Mouse (Mus musculus): ENCODE data around the gene Scn7a.
A peak's percentile ranks its signal among the peaks of the same experiment; 100 is the strongest.

DNA sequence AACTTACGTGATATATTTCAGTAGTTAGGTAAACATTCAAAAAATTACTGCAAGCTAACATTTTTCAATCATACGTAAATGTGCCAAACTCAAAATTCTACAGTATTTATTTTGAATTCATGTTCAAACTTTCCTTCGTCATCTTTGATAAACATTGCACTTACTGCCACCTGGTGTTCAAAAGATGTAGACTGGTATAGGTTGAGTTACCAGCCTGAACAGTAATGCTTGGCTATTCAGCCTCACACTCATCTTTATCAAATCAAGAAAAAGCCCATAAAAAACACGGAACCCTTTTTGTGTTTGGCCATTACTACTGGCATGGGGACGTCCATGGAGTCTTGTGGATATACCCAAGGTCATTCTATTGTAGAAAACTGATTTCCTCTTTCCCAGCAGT is 140.3 kb downstream of the Scn7a start:
- peak; percentile 40 for TF ChIP-seq CTCF (conservative IDR thresholded peaks at IDR 0.05; ENCODE audit: low read length)
- no peak for TF ChIP-seq POU5F1 (IDR thresholded peaks at IDR 0.05; ENCODE audit: borderline replicate concordance, low read length)

Data from E14TG2a.4 (cell line).